Mouse (Mus musculus): ENCODE results near the gene Adam19. TPM values are rescaled to one million over a fixed set of nuclear protein-coding genes. Genes with fewer than 3 reads are reported as not detected.

Adam19 gene
- total and polyA plus RNA-seq, 2 experiments from 2014 or later = 5.8 to 18.5 TPM

DNA sequence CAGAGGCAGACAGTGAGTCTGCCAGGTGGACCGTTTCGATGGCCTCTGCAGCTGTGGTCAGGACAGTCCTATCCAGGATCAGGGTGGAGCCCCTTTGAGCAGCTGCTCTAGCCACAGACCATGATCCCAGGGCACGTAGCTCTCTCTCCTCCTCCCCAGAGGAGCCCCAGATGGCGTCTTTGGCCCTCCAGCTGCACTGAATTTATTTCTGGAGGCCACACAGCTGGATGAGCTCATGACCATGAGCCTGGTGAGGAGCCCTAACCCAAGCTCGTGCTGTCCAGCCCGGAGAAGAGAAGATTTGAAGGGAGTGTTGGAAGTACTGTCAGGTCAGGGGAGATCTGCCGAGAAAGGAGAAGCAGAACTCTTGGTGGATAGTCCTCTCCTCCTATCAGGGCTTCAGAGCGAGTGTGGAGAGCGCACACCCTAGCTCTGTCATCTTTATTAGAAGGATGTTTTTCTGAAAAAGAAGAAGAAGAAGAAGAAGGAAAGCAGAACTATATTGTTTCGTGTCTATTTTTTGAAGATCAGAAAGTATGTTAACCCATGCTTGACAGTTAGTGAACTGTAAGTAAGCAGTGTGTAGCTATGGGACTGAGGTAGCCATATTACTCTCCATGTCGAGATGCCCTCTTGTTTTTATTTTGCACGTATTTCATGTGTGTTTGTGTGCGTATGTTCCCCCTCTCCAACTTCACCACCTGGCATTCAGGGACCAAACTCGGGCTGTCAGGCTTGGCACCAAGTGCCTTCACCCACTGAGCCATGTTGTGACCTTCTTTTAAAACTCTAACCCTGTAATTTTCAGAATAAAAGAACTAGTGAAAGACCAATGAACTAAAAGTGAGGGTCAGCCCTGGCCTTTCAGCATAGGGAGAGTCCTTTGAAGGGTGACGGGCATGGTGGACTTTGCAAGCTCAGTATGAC is 72.1 kb downstream of the Adam19 start:
- ATAC-seq (no peak), DNase-seq (ENCODE audit: low spot score) (no peak)
- no peak overlapping the region for H3K9ac ChIP-seq (replicated peaks; ENCODE audit: low read length)
- H3K27ac ChIP-seq = no peak overlapping the region
- WGBS = 79% methylated on average over 15 of the region's 15 CpGs
- H3K4me1 ChIP-seq (ENCODE audit: insufficient read depth, low read length) = no peaks in the 10 kb centered on the region
- no peaks in the 10 kb centered on the region for H3K9me3 ChIP-seq (ENCODE audit: low read length)
- H3K27me3 ChIP-seq (ENCODE audit: insufficient read depth, low read length) = no peaks in the 10 kb centered on the region
- no peak for TF ChIP-seq CTCF (IDR thresholded peaks at IDR 0.05; ENCODE audit: low read depth)
- no peak overlapping the region for H3K4me2 ChIP-seq (ENCODE audit: low read depth, low read length)
- H3K36me3 ChIP-seq (ENCODE audit: insufficient read depth, low read length) = no peaks in the 10 kb centered on the region; the same call in 1 of the 2 replicates
- H3K4me3 ChIP-seq (ENCODE audit: low read length) = no peak overlapping the region

DNA sequence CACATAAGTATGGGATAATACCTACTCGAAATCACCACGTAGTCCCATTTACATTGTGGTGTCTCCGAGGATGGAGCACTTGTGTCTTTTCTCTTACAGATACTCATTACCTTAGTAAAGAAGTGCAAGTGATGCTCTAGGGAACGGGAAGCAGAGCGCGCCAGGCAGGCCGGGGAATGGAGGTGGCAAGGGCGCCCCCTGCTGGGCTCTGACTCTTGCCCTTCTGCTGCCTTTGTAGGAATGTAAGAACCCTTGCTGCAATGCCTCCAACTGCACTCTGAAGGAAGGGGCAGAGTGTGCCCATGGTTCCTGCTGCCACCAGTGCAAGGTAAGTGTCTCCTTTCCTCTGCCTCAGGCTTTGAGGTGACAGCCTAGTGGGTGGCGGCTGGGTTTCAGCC is 72.8 kb downstream of the Adam19 start:
- no peak overlapping the region for H3K4me2 ChIP-seq (ENCODE audit: low read depth, low read length)
- H3K36me3 ChIP-seq (ENCODE audit: insufficient read depth, low read length) = no peaks in the 10 kb centered on the region; the same call in 1 of the 2 replicates
- H3K27ac ChIP-seq = no peak overlapping the region
- H3K4me3 ChIP-seq (ENCODE audit: low read length) = no peak overlapping the region
- TF ChIP-seq CTCF (IDR thresholded peaks at IDR 0.05; ENCODE audit: low read depth) = peak; percentile 59
- H3K9me3 ChIP-seq (ENCODE audit: low read length) = no peaks in the 10 kb centered on the region
- H3K4me1 ChIP-seq (ENCODE audit: insufficient read depth, low read length) = no peaks in the 10 kb centered on the region
- H3K27me3 ChIP-seq (ENCODE audit: insufficient read depth, low read length) = no peaks in the 10 kb centered on the region
- WGBS = 72% methylated on average over 9 of the region's 9 CpGs
- DNase-seq (ENCODE audit: low spot score) (no peak), ATAC-seq (no peak)
- H3K9ac ChIP-seq (replicated peaks; ENCODE audit: low read length) = no peak overlapping the region

DNA sequence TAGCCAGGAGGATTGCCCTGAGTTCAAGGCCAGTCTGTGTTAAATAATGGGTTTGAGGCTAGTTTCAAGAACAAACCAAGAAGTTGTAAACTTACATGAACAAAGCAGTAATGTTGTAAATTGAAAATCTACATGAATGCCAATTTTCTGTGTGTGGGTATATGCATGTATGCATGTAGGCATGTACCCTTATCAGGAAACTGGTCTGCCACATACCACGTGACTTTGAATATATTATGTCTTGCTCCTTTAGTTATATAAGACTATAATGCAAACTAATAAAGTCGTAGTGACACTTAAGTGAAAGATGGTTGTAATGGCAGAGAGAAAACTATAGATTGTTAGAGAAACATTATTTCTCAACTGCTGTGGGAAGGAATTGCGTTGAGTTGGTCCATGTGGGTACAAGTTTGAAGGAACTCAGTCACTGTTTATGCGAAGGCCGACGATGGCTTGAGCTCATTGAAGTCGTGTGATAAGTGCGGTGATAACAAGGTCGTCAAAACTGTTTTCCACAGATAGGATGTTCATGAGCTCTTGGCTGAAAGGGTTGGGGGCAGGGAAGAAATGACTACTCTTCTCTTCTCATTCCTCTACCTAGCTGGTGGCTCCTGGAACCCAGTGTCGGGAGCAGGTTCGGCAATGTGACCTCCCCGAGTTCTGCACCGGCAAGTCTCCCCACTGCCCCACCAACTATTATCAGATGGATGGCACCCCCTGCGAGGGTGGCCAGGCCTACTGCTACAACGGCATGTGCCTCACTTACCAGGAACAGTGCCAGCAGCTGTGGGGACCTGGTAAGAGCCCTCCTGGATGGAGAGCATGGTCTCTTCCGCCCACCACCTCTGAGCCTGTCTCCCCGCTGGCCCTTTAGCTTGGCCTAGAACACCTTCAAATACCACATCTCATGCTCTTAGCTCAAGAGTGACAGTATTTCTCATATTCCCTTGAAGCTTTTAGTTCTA is 75.5 kb downstream of the Adam19 start:
- Histone ChIP-seq H3K9me3 (ENCODE audit: low read length) (no peaks in the 10 kb centered on the region), H3K9ac (replicated peaks; ENCODE audit: low read length) (no peak overlapping the region), H3K27ac (no peak overlapping the region), H3K4me2 (ENCODE audit: low read depth, low read length) (no peak overlapping the region), H3K4me1 (ENCODE audit: insufficient read depth, low read length) (no peaks in the 10 kb centered on the region), H3K27me3 (ENCODE audit: insufficient read depth, low read length) (no peaks in the 10 kb centered on the region), H3K4me3 (ENCODE audit: low read length) (no peak overlapping the region), H3K36me3 (ENCODE audit: insufficient read depth, low read length) (no peaks in the 10 kb centered on the region; the same call in 1 of the 2 replicates)
- ATAC-seq (no peak), DNase-seq (ENCODE audit: low spot score) (no peak)
- WGBS = 94% methylated on average over 17 of the region's 17 CpGs
- TF ChIP-seq CTCF (IDR thresholded peaks at IDR 0.05; ENCODE audit: low read depth) = no peak

DNA sequence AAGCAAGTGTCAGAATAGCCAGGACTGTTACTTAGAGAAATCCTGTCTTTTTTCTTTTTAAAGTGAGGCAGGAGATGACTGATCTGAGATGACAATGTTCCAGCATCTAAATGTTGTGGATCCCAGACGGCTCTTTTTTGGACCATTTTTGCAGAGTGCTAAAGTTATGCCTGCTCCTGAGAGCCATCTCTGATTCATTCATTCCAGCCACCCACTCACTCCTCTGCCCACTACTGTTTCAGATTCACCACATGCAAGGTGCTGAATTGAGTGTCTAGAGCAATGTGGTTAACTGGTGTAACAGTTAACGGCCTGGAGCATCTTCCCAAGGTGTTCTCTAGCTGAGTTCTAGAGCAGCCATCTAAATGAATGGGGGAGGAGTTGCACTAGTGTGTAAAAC is 79.1 kb downstream of the Adam19 start:
- DNase-seq (ENCODE audit: low spot score) (no peak), ATAC-seq (no peak)
- Histone ChIP-seq H3K9ac (replicated peaks; ENCODE audit: low read length) (no peak overlapping the region), H3K4me1 (ENCODE audit: insufficient read depth, low read length) (no peaks in the 10 kb centered on the region), H3K27ac (no peak overlapping the region), H3K4me3 (ENCODE audit: low read length) (no peak overlapping the region), H3K9me3 (ENCODE audit: low read length) (no peaks in the 10 kb centered on the region), H3K27me3 (ENCODE audit: insufficient read depth, low read length) (no peaks in the 10 kb centered on the region), H3K36me3 (ENCODE audit: insufficient read depth, low read length) (peaks cover 20% of the 10 kb centered on the region; the same call in 1 of the 2 replicates), H3K4me2 (ENCODE audit: low read depth, low read length) (no peak overlapping the region)
- no peak for TF ChIP-seq CTCF (IDR thresholded peaks at IDR 0.05; ENCODE audit: low read depth)
- WGBS = 92% methylated on average over 2 of the region's 2 CpGs

DNA sequence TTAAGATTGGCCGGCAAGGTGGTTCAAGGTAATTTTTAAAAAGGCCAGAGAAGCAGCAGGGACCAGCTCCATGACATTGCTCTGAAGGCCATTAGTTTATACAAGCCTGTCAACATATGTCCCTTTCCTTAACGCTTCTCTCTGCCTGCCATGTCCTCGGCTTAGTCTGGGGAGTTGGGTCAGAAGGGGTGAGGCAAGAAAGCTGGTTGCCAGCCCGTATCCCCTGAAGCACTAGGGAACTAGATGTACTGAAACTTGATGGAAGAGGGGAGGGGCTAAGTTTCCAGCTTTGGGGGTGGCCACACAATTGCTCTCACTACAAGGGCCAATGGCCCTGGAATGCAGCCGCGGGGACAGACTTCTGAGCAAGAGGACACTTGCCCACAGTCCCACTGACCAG is 87.5 kb downstream of the Adam19 start:
- TF ChIP-seq CTCF (IDR thresholded peaks at IDR 0.05; ENCODE audit: low read depth) = no peak
- Histone ChIP-seq H3K4me2 (ENCODE audit: low read depth, low read length) (no peak overlapping the region), H3K9ac (replicated peaks; ENCODE audit: low read length) (no peak overlapping the region), H3K9me3 (ENCODE audit: low read length) (no peaks in the 10 kb centered on the region), H3K4me3 (ENCODE audit: low read length) (no peak overlapping the region), H3K27me3 (ENCODE audit: insufficient read depth, low read length) (no peaks in the 10 kb centered on the region), H3K36me3 (ENCODE audit: insufficient read depth, low read length) (peaks cover 24% of the 10 kb centered on the region), H3K4me1 (ENCODE audit: insufficient read depth, low read length) (no peaks in the 10 kb centered on the region), H3K27ac (no peak overlapping the region)
- ATAC-seq (no peak), DNase-seq (ENCODE audit: low spot score) (no peak)
- 82% methylated on average over 6 of the region's 6 CpGs for WGBS

DNA sequence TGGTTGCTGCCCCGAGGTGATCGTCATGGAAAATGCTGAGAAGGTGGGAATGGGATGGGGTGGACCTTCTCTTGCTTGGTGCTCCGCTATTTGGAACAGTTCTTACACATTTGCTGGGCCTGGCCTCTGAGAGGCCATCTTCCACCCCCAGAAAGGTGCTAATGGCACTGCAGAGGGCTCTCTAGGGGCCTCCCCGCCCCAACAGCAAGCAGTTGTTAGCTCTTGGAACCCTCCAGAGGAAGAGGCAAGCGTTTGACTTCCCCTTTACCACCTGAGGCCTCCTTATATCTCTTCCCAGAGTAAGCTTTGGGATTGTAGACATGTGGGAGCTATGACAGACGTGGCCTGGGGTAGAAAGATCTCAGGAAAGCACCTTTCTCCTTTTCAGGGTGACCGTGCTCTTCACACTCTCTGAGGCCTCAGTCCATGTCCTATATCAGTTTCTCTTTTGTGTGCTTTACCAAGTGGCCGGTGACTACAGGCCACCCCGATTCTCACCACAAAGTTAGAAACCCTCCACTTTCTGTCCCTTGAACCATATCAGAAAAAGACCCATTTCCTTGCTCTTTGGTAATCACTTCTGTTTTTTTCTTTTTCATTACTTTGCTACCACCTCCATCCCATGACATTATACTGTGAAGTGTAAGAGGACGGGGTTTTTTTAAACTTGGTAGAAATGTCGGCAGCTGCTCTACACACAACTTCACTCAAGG is 89.5 kb downstream of the Adam19 start:
- Histone ChIP-seq H3K4me2 (ENCODE audit: low read depth, low read length) (no peak overlapping the region), H3K4me1 (ENCODE audit: insufficient read depth, low read length) (no peaks in the 10 kb centered on the region), H3K9me3 (ENCODE audit: low read length) (no peaks in the 10 kb centered on the region), H3K9ac (replicated peaks; ENCODE audit: low read length) (no peak overlapping the region), H3K4me3 (ENCODE audit: low read length) (no peak overlapping the region), H3K36me3 (ENCODE audit: insufficient read depth, low read length) (peaks cover 14% of the 10 kb centered on the region), H3K27me3 (ENCODE audit: insufficient read depth, low read length) (no peaks in the 10 kb centered on the region), H3K27ac (no peak overlapping the region)
- 88% methylated on average over 11 of the region's 11 CpGs for WGBS
- ATAC-seq (no peak), DNase-seq (ENCODE audit: low spot score) (no peak)
- TF ChIP-seq CTCF (IDR thresholded peaks at IDR 0.05; ENCODE audit: low read depth) = no peak
